Mouse (Mus musculus): ENCODE results near the gene Bst1. TPM values are rescaled to one million over a fixed set of nuclear protein-coding genes. Genes with fewer than 3 reads are reported as not detected.

The Bst1 gene
- polyA plus RNA-seq (2012; ENCODE audit: insufficient read depth, low replicate concordance), result 2.0 TPM in 1 of 2 replicates, not detected in the other

GRCm38 (mm10) chr5:43818695-43819094 lies at the start of gene Bst1:
TSS of gene Bst1 (plus strand) at chr5:43818885.
- Histone ChIP-seq H3K27me3 (replicated peaks) (peaks cover 13% of the 10 kb centered on the region), H3K4me3 (replicated peaks) (peak within 1 kb of the TSS; percentile 86), H3K9me3 (no peaks in the 10 kb centered on the region), H3K4me1 (peaks cover 5% of the 10 kb centered on the region), H3K36me3 (replicated peaks; ENCODE audit: low read length) (no peaks in the 10 kb centered on the region)
- TF ChIP-seq GATA1 (IDR thresholded peaks at IDR 0.05; ENCODE audit: borderline replicate concordance, low read length) (no peak), FLI1 (IDR thresholded peaks at IDR 0.05; ENCODE audit: low read length) (no peak)

- Histone ChIP-seq H3K36me3 (replicated peaks; ENCODE audit: low read length) (peaks cover 63% of the 10 kb centered on the region), H3K9me3 (no peaks in the 10 kb centered on the region), H3K27me3 (replicated peaks) (no peaks in the 10 kb centered on the region), H3K4me3 (replicated peaks) (no peak overlapping the region), H3K4me1 (peaks cover 5% of the 10 kb centered on the region)
- TF ChIP-seq GATA1 (IDR thresholded peaks at IDR 0.05; ENCODE audit: borderline replicate concordance, low read length) (no peak), FLI1 (IDR thresholded peaks at IDR 0.05; ENCODE audit: low read length) (no peak)
Observed at GRCm38 (mm10) chr5:43770618-43771354, 47.9 kb upstream of the Bst1 start.

- TF ChIP-seq GATA1 (IDR thresholded peaks at IDR 0.05; ENCODE audit: borderline replicate concordance, low read length), result no peak
- no peak for TF ChIP-seq FLI1 (IDR thresholded peaks at IDR 0.05; ENCODE audit: low read length)
- Histone ChIP-seq H3K4me1 (peaks cover 11% of the 10 kb centered on the region), H3K4me3 (replicated peaks) (no peak overlapping the region), H3K9me3 (no peaks in the 10 kb centered on the region), H3K27me3 (replicated peaks) (no peaks in the 10 kb centered on the region), H3K36me3 (replicated peaks; ENCODE audit: low read length) (peaks cover 55% of the 10 kb centered on the region)
Observed at GRCm38 (mm10) chr5:43771555-43771954, 47.1 kb upstream of the Bst1 start.

- no peaks in the 10 kb centered on the region for H3K27me3 ChIP-seq (replicated peaks)
- H3K36me3 ChIP-seq (replicated peaks; ENCODE audit: low read length), result peaks cover 14% of the 10 kb centered on the region
- TF ChIP-seq FLI1 (IDR thresholded peaks at IDR 0.05; ENCODE audit: low read length) (no peak), GATA1 (IDR thresholded peaks at IDR 0.05; ENCODE audit: borderline replicate concordance, low read length) (no peak)
- no peak overlapping the region for H3K4me3 ChIP-seq (replicated peaks)
- H3K9me3 ChIP-seq, result no peaks in the 10 kb centered on the region
- H3K4me1 ChIP-seq, result peaks cover 28% of the 10 kb centered on the region
Observed at GRCm38 (mm10) chr5:43776407-43776806, 42.3 kb upstream of the Bst1 start.

- Histone ChIP-seq H3K9me3 (no peaks in the 10 kb centered on the region), H3K4me1 (peaks cover 28% of the 10 kb centered on the region), H3K4me3 (replicated peaks) (no peak overlapping the region), H3K36me3 (replicated peaks; ENCODE audit: low read length) (peaks cover 12% of the 10 kb centered on the region), H3K27me3 (replicated peaks) (no peaks in the 10 kb centered on the region)
- TF ChIP-seq FLI1 (IDR thresholded peaks at IDR 0.05; ENCODE audit: low read length), result no peak
- TF ChIP-seq GATA1 (IDR thresholded peaks at IDR 0.05; ENCODE audit: borderline replicate concordance, low read length), result no peak
Observed at GRCm38 (mm10) chr5:43776993-43777392, 41.7 kb upstream of the Bst1 start.

- no peak for TF ChIP-seq FLI1 (IDR thresholded peaks at IDR 0.05; ENCODE audit: low read length)
- TF ChIP-seq GATA1 (IDR thresholded peaks at IDR 0.05; ENCODE audit: borderline replicate concordance, low read length), result no peak
- Histone ChIP-seq H3K27me3 (replicated peaks) (no peaks in the 10 kb centered on the region), H3K4me1 (peaks cover 35% of the 10 kb centered on the region), H3K4me3 (replicated peaks) (no peak overlapping the region), H3K9me3 (no peaks in the 10 kb centered on the region), H3K36me3 (replicated peaks; ENCODE audit: low read length) (no peaks in the 10 kb centered on the region)
Observed at GRCm38 (mm10) chr5:43778583-43778982, 40.1 kb upstream of the Bst1 start.

- H3K9me3 ChIP-seq, result no peaks in the 10 kb centered on the region
- H3K4me1 ChIP-seq, result peaks cover 30% of the 10 kb centered on the region
- peak overlapping the region; percentile 98 for H3K4me3 ChIP-seq (replicated peaks)
- H3K27me3 ChIP-seq (replicated peaks), result no peaks in the 10 kb centered on the region
- TF ChIP-seq FLI1 (IDR thresholded peaks at IDR 0.05; ENCODE audit: low read length), result no peak
- no peaks in the 10 kb centered on the region for H3K36me3 ChIP-seq (replicated peaks; ENCODE audit: low read length)
Observed at GRCm38 (mm10) chr5:43781423-43781976, 37.2 kb upstream of the Bst1 start.

- no peak for TF ChIP-seq GATA1 (IDR thresholded peaks at IDR 0.05; ENCODE audit: borderline replicate concordance, low read length)
- TF ChIP-seq FLI1 (IDR thresholded peaks at IDR 0.05; ENCODE audit: low read length), result no peak
- Histone ChIP-seq H3K4me3 (replicated peaks) (peak overlapping the region; percentile 98), H3K36me3 (replicated peaks; ENCODE audit: low read length) (no peaks in the 10 kb centered on the region), H3K4me1 (peaks cover 23% of the 10 kb centered on the region), H3K27me3 (replicated peaks) (no peaks in the 10 kb centered on the region), H3K9me3 (no peaks in the 10 kb centered on the region)
Observed at GRCm38 (mm10) chr5:43781977-43782930, 36.4 kb upstream of the Bst1 start.

- no peaks in the 10 kb centered on the region for H3K27me3 ChIP-seq (replicated peaks)
- no peak overlapping the region for H3K4me3 ChIP-seq (replicated peaks)
- peaks cover 17% of the 10 kb centered on the region for H3K4me1 ChIP-seq
- H3K36me3 ChIP-seq (replicated peaks; ENCODE audit: low read length), result no peaks in the 10 kb centered on the region
- H3K9me3 ChIP-seq, result no peaks in the 10 kb centered on the region
- no peak for TF ChIP-seq GATA1 (IDR thresholded peaks at IDR 0.05; ENCODE audit: borderline replicate concordance, low read length)
- no peak for TF ChIP-seq FLI1 (IDR thresholded peaks at IDR 0.05; ENCODE audit: low read length)
Observed at GRCm38 (mm10) chr5:43783996-43784395, 34.7 kb upstream of the Bst1 start.
